In the genomic region with DNA sequence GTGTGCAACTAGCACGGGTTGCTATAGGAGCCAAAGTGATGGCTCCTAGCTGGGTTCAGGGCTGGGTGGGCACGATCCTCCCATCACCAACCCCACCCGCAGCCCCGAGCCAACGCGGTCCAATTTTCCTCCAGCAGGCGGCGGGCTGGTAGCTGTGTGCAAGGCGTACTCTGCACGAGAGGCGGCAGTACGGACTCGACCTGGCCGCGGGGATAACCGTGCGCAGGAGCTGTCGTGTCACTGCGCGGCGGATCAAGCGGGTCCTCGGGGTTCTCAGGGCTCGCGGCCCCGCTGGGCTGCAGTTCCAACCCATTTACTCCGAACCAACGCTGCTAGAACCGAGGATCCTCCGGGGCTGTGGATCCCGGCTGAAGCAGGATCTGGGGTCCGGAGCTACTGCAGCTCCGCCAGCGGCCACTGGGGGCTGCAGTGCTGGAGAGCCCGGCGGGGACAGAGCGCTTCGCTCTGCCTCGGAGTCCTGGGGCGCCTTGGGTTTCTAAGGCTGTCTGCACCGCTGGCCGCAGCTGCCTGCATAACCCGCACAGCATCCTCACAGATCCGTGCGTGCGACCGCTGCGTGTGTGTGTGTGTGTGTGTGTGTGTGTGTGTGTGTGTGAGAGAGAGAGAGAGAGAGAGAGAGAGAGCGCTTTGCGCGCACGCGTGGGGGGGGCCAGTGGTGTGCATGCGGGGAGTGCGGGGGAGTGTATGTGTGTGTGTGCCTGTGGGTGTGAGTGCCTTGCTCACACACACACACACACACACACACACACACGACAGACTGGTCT, we compare ENCODE assay signal across 8 mouse cellular contexts. TPM values are rescaled to one million over a fixed set of nuclear protein-coding genes. Genes with fewer than 3 reads are reported as not detected.
A peak's percentile ranks its signal among the peaks of the same experiment; 100 is the strongest.
DNase-seq lines count a peak whose midpoint lies in the region; ATAC-seq and TF ChIP-seq lines count a peak whose summit lies in the region.

A gene (plus strand): TSS at position 759 of the 785 bp plus-strand sequence.

- no peaks in the 10 kb centered on the region for H3K9me3 ChIP-seq in intestine, postnatal 0 days (ENCODE audit: control insufficient read depth)

- H3K9ac ChIP-seq in intestine, postnatal 0 days (ENCODE audit: low read depth, low read length), result peak within 1 kb of the TSS; percentile 52

- DNase-seq in adrenal gland, postnatal 10 days, result peak; percentile 84
- DNase-seq in embryo, embryonic 11.5 days (ENCODE audit: low read depth, low spot score), result peak; percentile 69
- peak; percentile 91 for DNase-seq in left cerebral cortex, postnatal 25 days (ENCODE audit: low spot score in 2 of 2)
- DNase-seq in right cerebral cortex, postnatal 36 days (ENCODE audit: low spot score in 2 of 2), result peak; percentile 79 to 83
- DNase-seq in urinary bladder, postnatal 4 days (ENCODE audit: low spot score in 2 of 2), result peak; percentile 74 to 80

- intact Hi-C loops in left cerebral cortex, postnatal 25 days (cut with DNase I), result loop anchor here (1.0 to 10.0 kb wide), 6 partner anchors 80 to 963 kb away; no protein-coding TSS in a partner anchor

- peak; percentile 94 for TF ChIP-seq CTCF in intestine, postnatal 0 days (IDR thresholded peaks at IDR 0.05; ENCODE audit: low read depth)

- peak within 1 kb of the TSS; percentile 84 for H3K4me2 ChIP-seq in intestine, postnatal 0 days (replicated peaks; ENCODE audit: low read depth)

- no peaks in the 10 kb centered on the region for H3K36me3 ChIP-seq in intestine, postnatal 0 days (ENCODE audit: control insufficient read depth, insufficient read depth)

- peak within 1 kb of the TSS; percentile 42 for H3K4me3 ChIP-seq in intestine, postnatal 0 days (ENCODE audit: low read depth, low read length)

- under 1% methylated on average over 56 of the region's 56 CpGs for WGBS in intestine, postnatal 0 days

- ATAC-seq in granulocyte monocyte progenitor cell, adult 5-6 weeks (replicated peaks; ENCODE audit: poor library complexity, severe bottlenecking), result peak; percentile 93
- peak; percentile 87 for ATAC-seq in intestine, postnatal 0 days
- peak; percentile 95 for ATAC-seq in megakaryocyte-erythroid progenitor cell, adult 5-6 weeks (replicated peaks; ENCODE audit: low FRiP score, low TSS enrichment, poor library complexity, severe bottlenecking)

- peaks cover 36% of the 10 kb centered on the region for H3K27me3 ChIP-seq in intestine, postnatal 0 days (replicated peaks; ENCODE audit: control insufficient read depth, insufficient read depth, low read length)

- no peak within 1 kb of the TSS for H3K27ac ChIP-seq in intestine, postnatal 0 days (ENCODE audit: low read depth, low read length)

- H3K4me1 ChIP-seq in intestine, postnatal 0 days (replicated peaks; ENCODE audit: control insufficient read depth, insufficient read depth, low read length), result no peaks in the 10 kb centered on the region

RNA-seq across cellular contexts. Expression of the gene that starts here (rescaled TPM):
- total RNA-seq in adrenal gland, postnatal 10 days (2021), result under 1 TPM; 0.51 to 0.57 TPM
- total RNA-seq in granulocyte monocyte progenitor cell, adult 5-6 weeks (2014; fragmentation: Nextera tagmentation), result not detected in 2 replicates
- not detected in 2 replicates for total RNA-seq in granulocyte monocyte progenitor cell, adult 5-6 weeks (2017)
- polyA plus RNA-seq in intestine, postnatal 0 days (2015; fragmentation: Nextera tagmentation; extraction: Ambion mirVana), result 0.20 and 0.29 TPM in 2 replicates
- 10 to 100 TPM; 36.0 to 40.9 TPM for total RNA-seq in left cerebral cortex, postnatal 25 days (2021)
- not detected in 2 replicates for total RNA-seq in megakaryocyte-erythroid progenitor cell, adult 5-6 weeks (2014; fragmentation: Nextera tagmentation)
- not detected in 2 replicates for total RNA-seq in megakaryocyte-erythroid progenitor cell, adult 5-6 weeks (2017)

Comparison
In these comparisons a context has a peak if more than half of its experiments do, and no peak if none do; other contexts are left out.
1. RNA of the gene that starts here (total RNA-seq): 36.0 to 40.9 TPM in left cerebral cortex, postnatal 25 days; 0.51 to 0.57 TPM in adrenal gland, postnatal 10 days, not detected in granulocyte monocyte progenitor cell, adult 5-6 weeks and not detected in megakaryocyte-erythroid progenitor cell, adult 5-6 weeks; every median in the first group is over 10 times any median in the second.
2. Peak in DNase-seq in adrenal gland, postnatal 10 days; RNA of the gene not detected or under 1 TPM.
3. Peak in ATAC-seq in granulocyte monocyte progenitor cell, adult 5-6 weeks; RNA of the gene not detected or under 1 TPM.
4. Peak in ATAC-seq, H3K4me3 ChIP-seq, H3K9ac ChIP-seq and H3K4me2 ChIP-seq in intestine, postnatal 0 days; RNA of the gene not detected or under 1 TPM.
5. Peak in ATAC-seq in megakaryocyte-erythroid progenitor cell, adult 5-6 weeks; RNA of the gene not detected or under 1 TPM.
6. Peak in every context shown above with its lines, with median percentiles within 50 percentile points of each other: DNase-seq and ATAC-seq.